12 mouse cellular contexts compared by ENCODE assay signal in genomic region chr15:87200282-87201048, GRCm38 (mm10).
DNase-seq lines count a peak whose midpoint lies in the region; ATAC-seq and TF ChIP-seq lines count a peak whose summit lies in the region.
"Had no signal": no experiment of that assay in that cellular context is flagged by ENCODE, and none has a peak within 500 bp of the region (broad histone marks: within the 10 kb centered on the region; RNA-seq: fewer than 3 reads in every experiment).

No protein-coding gene starts in this region.

- no peak overlapping the region for H3K4me2 ChIP-seq in forebrain, embryonic 15.5 days (replicated peaks)
- no peak overlapping the region for H3K4me2 ChIP-seq in midbrain, postnatal 0 days (ENCODE audit: low read depth, low read length, poor library complexity, severe bottlenecking)
- H3K4me2 ChIP-seq: liver, embryonic 12.5 days had no signal

- H3K9me3 ChIP-seq in forebrain, embryonic 15.5 days: no peaks in the 10 kb centered on the region
- H3K9me3 ChIP-seq in midbrain, postnatal 0 days (ENCODE audit: low read length): no peaks in the 10 kb centered on the region
- H3K9me3 ChIP-seq: embryonic facial prominence, embryonic 10.5 days had no signal

- no peaks in the 10 kb centered on the region for H3K36me3 ChIP-seq in forebrain, embryonic 15.5 days
- H3K36me3 ChIP-seq in midbrain, postnatal 0 days (ENCODE audit: insufficient read depth, low read length): no peaks in the 10 kb centered on the region
- no peaks in the 10 kb centered on the region for H3K36me3 ChIP-seq in kidney, adult 2 months (ENCODE audit: control insufficient read depth, insufficient read depth, low read length)
- H3K36me3 ChIP-seq: embryonic facial prominence, embryonic 10.5 days; liver, embryonic 12.5 days had no signal

- WGBS in cerebellum, adult 2 months: 4% methylated on average over 19 of the region's 19 CpGs
- 49% methylated on average over 19 of the region's 19 CpGs for WGBS in forebrain, embryonic 15.5 days
- WGBS in midbrain, postnatal 0 days: 47% methylated on average over 19 of the region's 19 CpGs
- 62% methylated on average over 19 of the region's 19 CpGs for WGBS in kidney, adult 2 months

- intact Hi-C loops in left cerebral cortex, postnatal 4 days (cut with DNase I): no loop called here

- no peak overlapping the region for H3K4me3 ChIP-seq in cerebellum, adult 2 months (replicated peaks; ENCODE audit: insufficient read depth, low read depth, low read length)
- no peak overlapping the region for H3K4me3 ChIP-seq in forebrain, embryonic 15.5 days
- no peak overlapping the region for H3K4me3 ChIP-seq in midbrain, postnatal 0 days (ENCODE audit: low read depth, low read length)
- H3K4me3 ChIP-seq in kidney, adult 2 months (ENCODE audit: insufficient read depth, low read depth, low read length): no peak overlapping the region
- H3K4me3 ChIP-seq: embryonic facial prominence, embryonic 10.5 days; liver, embryonic 12.5 days had no signal

- 0 out of 2 replicates have a peak, but pooled peaks have one; percentile 12 for TF ChIP-seq CTCF in cerebellum, adult 2 months (IDR thresholded peaks at IDR 0.05; ENCODE audit: borderline replicate concordance, insufficient read depth, low read depth, low read length)
- no peak for TF ChIP-seq CTCF in midbrain, postnatal 0 days (IDR thresholded peaks at IDR 0.05)
- TF ChIP-seq CTCF in kidney, adult 2 months (conservative IDR thresholded peaks at IDR 0.05; ENCODE audit: insufficient read depth, insufficient read length, low read depth, low read length): no peak

- TF ChIP-seq POLR2A in cerebellum, adult 2 months (IDR thresholded peaks at IDR 0.05; ENCODE audit: borderline replicate concordance, insufficient read depth, low read length): peak; percentile 29; the same call in 1 of the 2 replicates
- no peak for TF ChIP-seq POLR2A in kidney, adult 2 months (IDR thresholded peaks at IDR 0.05; ENCODE audit: low read depth, low read length)

- H3K27me3 ChIP-seq in cerebellum, adult 2 months (ENCODE audit: control insufficient read depth, insufficient read depth, low read length): no peaks in the 10 kb centered on the region
- H3K27me3 ChIP-seq in forebrain, embryonic 15.5 days: no peaks in the 10 kb centered on the region
- no peaks in the 10 kb centered on the region for H3K27me3 ChIP-seq in midbrain, postnatal 0 days (ENCODE audit: insufficient read depth, low read length)
- no peaks in the 10 kb centered on the region for H3K27me3 ChIP-seq in kidney, adult 2 months (replicated peaks; ENCODE audit: control insufficient read depth, insufficient read depth, low read length)
- H3K27me3 ChIP-seq: liver, embryonic 12.5 days had no signal

- peak; percentile 90 for DNase-seq in left cerebral cortex, postnatal 4 days
- no peak for DNase-seq in left cerebral cortex, adult 11 months (ENCODE audit: low spot score)
- peak; percentile 94 to 98 for DNase-seq in cerebellum, adult 2 months
- DNase-seq in midbrain, postnatal 0 days (ENCODE audit: low spot score): peak; percentile 90
- no peak for DNase-seq in kidney, adult 2 months
- no peak for DNase-seq in c-Kit-positive CD71-positive TER-119-positive erythroid progenitor cells, embryonic 14.5 days (ENCODE audit: low spot score)
- DNase-seq: heart, postnatal 4 days; right cerebral cortex, postnatal 14 days had no signal

- peaks cover 25% of the 10 kb centered on the region for H3K4me1 ChIP-seq in cerebellum, adult 2 months (ENCODE audit: control insufficient read depth, insufficient read depth, low read length)
- peaks cover 25% of the 10 kb centered on the region for H3K4me1 ChIP-seq in forebrain, embryonic 15.5 days
- no peaks in the 10 kb centered on the region for H3K4me1 ChIP-seq in midbrain, postnatal 0 days (ENCODE audit: insufficient read depth, low read length)
- H3K4me1 ChIP-seq in kidney, adult 2 months (ENCODE audit: control insufficient read depth, insufficient read depth, low read length): no peaks in the 10 kb centered on the region
- H3K4me1 ChIP-seq: liver, embryonic 12.5 days had no signal

- ATAC-seq in forebrain, embryonic 15.5 days (replicated peaks): peak; percentile 67
- no peak; the same call in 1 of the 2 replicates for ATAC-seq in midbrain, postnatal 0 days (ENCODE audit: low FRiP score)
- ATAC-seq in activated CD4-positive, CD25-positive, alpha-beta regulatory T cell, adult 4 months: no peak
- ATAC-seq: liver, embryonic 12.5 days had no signal

- H3K27ac ChIP-seq in cerebellum, adult 2 months (ENCODE audit: insufficient read depth, low read length): peak overlapping the region; percentile 40
- no peak overlapping the region; the same call in 1 of the 2 replicates for H3K27ac ChIP-seq in forebrain, embryonic 15.5 days (replicated peaks)
- no peak overlapping the region for H3K27ac ChIP-seq in midbrain, postnatal 0 days (ENCODE audit: low read depth, low read length)
- no peak overlapping the region for H3K27ac ChIP-seq in kidney, adult 2 months (ENCODE audit: insufficient read depth, low read depth, low read length)
- H3K27ac ChIP-seq: embryonic facial prominence, embryonic 10.5 days; liver, embryonic 12.5 days had no signal

- no peak overlapping the region for H3K9ac ChIP-seq in forebrain, embryonic 15.5 days (replicated peaks)
- H3K9ac ChIP-seq in midbrain, postnatal 0 days (replicated peaks; ENCODE audit: low read length, poor library complexity, severe bottlenecking): no peak overlapping the region
- H3K9ac ChIP-seq: liver, embryonic 12.5 days had no signal

Comparison
In these comparisons a context has a peak if more than half of its experiments do, and no peak if none do; other contexts are left out.
1. DNase-seq: peak in left cerebral cortex, postnatal 4 days (single experiment), cerebellum, adult 2 months (2 of 2) and midbrain, postnatal 0 days (single experiment); none in left cerebral cortex, adult 11 months (single experiment), kidney, adult 2 months (single experiment) and c-Kit-positive CD71-positive TER-119-positive erythroid progenitor cells, embryonic 14.5 days (single experiment).